Mouse (Mus musculus) spleen, adult 2 months (tissue): ENCODE measurements around the gene Pa2g4.

Experiments used
- CTCF ChIP-seq: fragments of 200-500 bp; IDR thresholded peaks from 2 replicates; pipeline ENCODE4 v1.5.1; 2011; ENCODE audit warnings: mild to moderate bottlenecking, inconsistent platforms; ENCODE audit not compliant: insufficient read depth, insufficient read length, insufficient replicate concordance; ENCODE audit errors: extremely low read depth
- POLR2A ChIP-seq: fragments of 200-500 bp; IDR thresholded peaks from 2 replicates; pipeline ENCODE4 v1.6.1; 2011; ENCODE audit warnings: low read depth, low read length, inconsistent platforms

- TF ChIP-seq POLR2A (no peak), CTCF (no peak)
Observed at GRCm38 (mm10) chr10:128579298-128579697, 13.5 kb upstream of the Pa2g4 start.
